Mouse (Mus musculus) granulocyte monocyte progenitor cell, adult 5-6 weeks (primary cell): ENCODE results near the gene Gm8279. TPM values are rescaled to one million over a fixed set of nuclear protein-coding genes. Genes with fewer than 3 reads are reported as not detected.
"Not testable (repeated sequence)": the region's sequence is repeated elsewhere in the genome, so short reads cannot be mapped to it uniquely, and the experiment has no call there.

Source experiments
- ATAC-seq: replicated peaks from 2 replicates; pipeline ENCODE4 v1.8.0; 2016; ENCODE audit warnings: mild to moderate bottlenecking, moderate TSS enrichment, inconsistent platforms; ENCODE audit not compliant: poor library complexity, severe bottlenecking
- total RNA-seq, 2 experiments: library from RNA; stranded (forward) in 1 of 2; stranded (reverse) in 1 of 2; fragments of 200-712, 200-1000 nt in 1 of 2; fragments of >200 nt in 1 of 2; fragmentation: Nextera tagmentation in 1 of 2; gene quantifications; 2 replicates each; pipeline ENCODE4 v1.2.3; 2014 to 2017

Gene Gm8279
- total RNA-seq (2014; fragmentation: Nextera tagmentation), result not detected in 2 replicates
- total RNA-seq (2017), result not detected in 2 replicates

- not testable (repeated sequence) for ATAC-seq
Measured at GRCm38 (mm10) chr14:5131219-5131618, at the start of gene Gm8279. TSS of gene Gm8279 (plus strand) at chr14:5131519.

GRCm38 (mm10) chr14:5164235-5164634, 32.9 kb downstream of the Gm8279 start, which contains the start of gene Gm3317:
TSS of gene Gm3317 (plus strand) at chr14:5164535.
- not testable (repeated sequence) for ATAC-seq

GRCm38 (mm10) chr14:5185493-5185892, 54.2 kb downstream of the Gm8279 start, which contains the start of gene Gm8271:
TSS of gene Gm8271 (plus strand) at chr14:5185793.
- not testable (repeated sequence) for ATAC-seq

Other genes starting within 250 kb of the Gm8279 start
- not detected in 2 replicates for gene Gm3278, start 239.1 kb upstream of the Gm8279 start, total RNA-seq (2014; fragmentation: Nextera tagmentation)
- not detected in 2 replicates for gene Gm3278, start 239.1 kb upstream of the Gm8279 start, total RNA-seq (2017)
- gene Gm8297, start 147.6 kb upstream of the Gm8279 start, total RNA-seq (2014; fragmentation: Nextera tagmentation), result not detected in 2 replicates
- not detected in 2 replicates for gene Gm8297, start 147.6 kb upstream of the Gm8279 start, total RNA-seq (2017)
- not detected in 2 replicates for gene Gm3298, start 115.6 kb upstream of the Gm8279 start, total RNA-seq (2014; fragmentation: Nextera tagmentation)
- gene Gm3298, start 115.6 kb upstream of the Gm8279 start, total RNA-seq (2017), result not detected in 2 replicates
- not detected in 2 replicates for gene 4930555G01Rik, start 80.9 kb upstream of the Gm8279 start, total RNA-seq (2014; fragmentation: Nextera tagmentation)
- gene 4930555G01Rik, start 80.9 kb upstream of the Gm8279 start, total RNA-seq (2017), result not detected in 2 replicates
- not detected in 2 replicates for gene Gm8281, start 60.5 kb upstream of the Gm8279 start, total RNA-seq (2014; fragmentation: Nextera tagmentation)
- gene Gm8281, start 60.5 kb upstream of the Gm8279 start, total RNA-seq (2017), result not detected in 2 replicates
- not detected in 2 replicates for gene Gm3317, start 33.0 kb downstream of the Gm8279 start, total RNA-seq (2014; fragmentation: Nextera tagmentation)
- not detected in 2 replicates for gene Gm3317, start 33.0 kb downstream of the Gm8279 start, total RNA-seq (2017)
- gene Gm8271, start 54.3 kb downstream of the Gm8279 start, total RNA-seq (2014; fragmentation: Nextera tagmentation), result not detected in 2 replicates
- gene Gm8271, start 54.3 kb downstream of the Gm8279 start, total RNA-seq (2017), result not detected in 2 replicates
- gene Gm3526, start 129.1 kb downstream of the Gm8279 start, total RNA-seq (2014; fragmentation: Nextera tagmentation), result not detected in 2 replicates
- not detected in 2 replicates for gene Gm3526, start 129.1 kb downstream of the Gm8279 start, total RNA-seq (2017)
- not detected in 2 replicates for gene Gm3542, start 203.4 kb downstream of the Gm8279 start, total RNA-seq (2014; fragmentation: Nextera tagmentation)
- not detected in 2 replicates for gene Gm3542, start 203.4 kb downstream of the Gm8279 start, total RNA-seq (2017)